Mouse (Mus musculus) gastrocnemius, postnatal 10 days (tissue): Measurements from ENCODE around the gene Abhd14a. TPM values are rescaled to one million over a fixed set of nuclear protein-coding genes. Genes with fewer than 3 reads are reported as not detected.
A peak's percentile ranks its signal among the peaks of the same experiment; 100 is the strongest.

Experiments
- DNase-seq: peaks from one replicate; pipeline ENCODE4 v3.0.0; 2021; ENCODE audit warnings: mixed read lengths
- total RNA-seq, 2 experiments: library from RNA; stranded (reverse); gene quantifications; 2 replicates each; pipeline ENCODE4 v1.2.3; 2021

Abhd14a gene
- total RNA-seq, 2 experiments from 2014 or later, result 13.5 to 15.3 TPM

GRCm38 (mm10) chr9:106452821-106453220, 5.3 kb upstream of the Abhd14a start:
- DNase-seq, result no peak

- no peak for DNase-seq
Observed at GRCm38 (mm10) chr9:106452351-106452750, 4.9 kb upstream of the Abhd14a start.

- no peak for DNase-seq
Observed at GRCm38 (mm10) chr9:106451899-106452298, 4.4 kb upstream of the Abhd14a start.

- DNase-seq, result no peak
Observed at GRCm38 (mm10) chr9:106451298-106451697, 3.8 kb upstream of the Abhd14a start.

GRCm38 (mm10) chr9:106450661-106451060, 3.2 kb upstream of the Abhd14a start:
- peak; percentile 58 for DNase-seq

- no peak for DNase-seq
Observed at GRCm38 (mm10) chr9:106449947-106450346, 2.5 kb upstream of the Abhd14a start.

- peak; percentile 82 for DNase-seq
Observed at GRCm38 (mm10) chr9:106448498-106449031, 1.1 kb upstream of the Abhd14a start.

GRCm38 (mm10) chr9:106447951-106448350, 473 bp upstream of the Abhd14a start:
- DNase-seq, result no peak

GRCm38 (mm10) chr9:106444836-106445235, 2.6 kb downstream of the Abhd14a start:
- no peak for DNase-seq

GRCm38 (mm10) chr9:106442680-106443079, 4.8 kb downstream of the Abhd14a start:
- no peak for DNase-seq

- DNase-seq, result no peak
Observed at GRCm38 (mm10) chr9:106436566-106436965, 10.9 kb downstream of the Abhd14a start.

- no peak for DNase-seq
Observed at GRCm38 (mm10) chr9:106433389-106433788, 14.1 kb downstream of the Abhd14a start.

- DNase-seq, result no peak
Observed at GRCm38 (mm10) chr9:106430015-106430264, 17.5 kb downstream of the Abhd14a start.

- DNase-seq, result peak; percentile 93
Observed at GRCm38 (mm10) chr9:106429221-106430014, 18.1 kb downstream of the Abhd14a start, which contains the start of gene Rpl29. Gene Rpl29 (plus strand): TSS chr9:106429454.

GRCm38 (mm10) chr9:106428719-106429220, 18.7 kb downstream of the Abhd14a start:
- no peak for DNase-seq

GRCm38 (mm10) chr9:106421865-106422160, 25.7 kb downstream of the Abhd14a start:
- DNase-seq, result peak; percentile 83

GRCm38 (mm10) chr9:106421033-106421864, 26.2 kb downstream of the Abhd14a start:
- DNase-seq, result no peak

- no peak for DNase-seq
Observed at GRCm38 (mm10) chr9:106420608-106421007, 26.9 kb downstream of the Abhd14a start.

- peak; percentile 86 for DNase-seq
Observed at GRCm38 (mm10) chr9:106417841-106418625, 29.4 kb downstream of the Abhd14a start.

- no peak for DNase-seq
Observed at GRCm38 (mm10) chr9:106416826-106417225, 30.7 kb downstream of the Abhd14a start.

- no peak for DNase-seq
Observed at GRCm38 (mm10) chr9:106413606-106414005, 33.9 kb downstream of the Abhd14a start.

GRCm38 (mm10) chr9:106412210-106412609, 35.3 kb downstream of the Abhd14a start:
- DNase-seq, result no peak
